Mouse (Mus musculus): ENCODE results near the gene Tshz3.

DNA sequence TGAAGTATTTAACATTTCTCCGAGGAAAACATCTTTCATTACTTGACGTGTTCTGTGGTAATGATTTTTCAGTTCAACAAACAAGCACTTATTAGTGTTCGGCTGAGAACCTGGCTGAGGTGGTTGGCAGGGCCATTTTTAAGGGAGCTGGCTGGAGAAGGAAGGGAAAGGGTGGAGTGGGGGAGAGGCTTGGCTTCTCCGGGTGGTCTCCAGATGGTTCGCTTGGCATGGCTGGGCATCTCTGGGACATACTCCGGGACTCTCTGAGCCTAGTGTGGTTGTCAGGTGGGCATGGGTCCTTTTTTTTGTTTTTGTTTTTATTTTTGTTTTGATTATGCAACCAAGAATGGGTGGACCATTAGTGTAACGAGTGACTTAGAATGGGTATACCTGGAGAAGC lies 16.4 kb downstream of the Tshz3 start:
- TF ChIP-seq EP300 (IDR thresholded peaks at IDR 0.05; ENCODE audit: insufficient read depth, low read depth, low read length) = no peak
- no peak for TF ChIP-seq POLR2A (IDR thresholded peaks at IDR 0.05; ENCODE audit: insufficient read depth, low read depth, low read length)

All from heart, adult 2 months (tissue).